Mouse (Mus musculus): ENCODE measurements at regions not wholly inside any gene's neighbourhood (a gene's known extent, or its start where the extent isn't known, plus 50 kb on each side); places are given as distances from the start of the nearest gene placed in this dataset.

DNA sequence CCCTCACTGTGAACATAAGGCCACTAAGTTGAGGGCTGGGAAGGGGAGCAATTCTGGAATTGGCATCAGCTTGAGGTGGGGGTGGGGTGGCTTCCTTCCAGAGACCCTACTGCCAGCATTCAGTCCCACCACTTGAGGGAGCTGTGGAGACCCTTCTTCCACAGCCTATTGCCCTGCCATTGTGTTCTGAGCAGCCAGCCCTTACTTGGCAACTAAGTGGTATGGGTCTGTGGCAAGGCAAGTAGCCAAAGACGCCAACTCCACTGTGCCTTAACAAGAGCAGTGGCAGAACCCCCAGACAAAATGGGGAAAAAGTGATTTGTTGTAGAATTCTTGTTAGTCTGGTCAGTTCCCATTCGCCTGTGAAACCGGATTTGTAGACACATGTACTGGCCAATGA, 365.4 kb upstream of the Gm26657 start:
- Histone ChIP-seq H3K9me3 (ENCODE audit: control insufficient read depth, low read length) (no peaks in the 10 kb centered on the region), H3K4me3 (ENCODE audit: low read depth, low read length) (no peak overlapping the region), H3K27me3 (ENCODE audit: control insufficient read depth, insufficient read depth, low read length) (no peaks in the 10 kb centered on the region), H3K4me1 (ENCODE audit: control insufficient read depth, insufficient read depth, low read length) (no peaks in the 10 kb centered on the region), H3K36me3 (ENCODE audit: control insufficient read depth, insufficient read depth, low read length) (no peaks in the 10 kb centered on the region), H3K9ac (ENCODE audit: low read length) (no peak overlapping the region), H3K27ac (ENCODE audit: low read depth, low read length) (no peak overlapping the region), H3K4me2 (ENCODE audit: low read depth) (no peak overlapping the region)
- DNase-seq (ENCODE audit: low spot score) (no peak), ATAC-seq (ENCODE audit: insufficient read depth, low FRiP score, low TSS enrichment) (no peak)
- 91% methylated on average over 3 of the region's 3 CpGs for WGBS

DNA sequence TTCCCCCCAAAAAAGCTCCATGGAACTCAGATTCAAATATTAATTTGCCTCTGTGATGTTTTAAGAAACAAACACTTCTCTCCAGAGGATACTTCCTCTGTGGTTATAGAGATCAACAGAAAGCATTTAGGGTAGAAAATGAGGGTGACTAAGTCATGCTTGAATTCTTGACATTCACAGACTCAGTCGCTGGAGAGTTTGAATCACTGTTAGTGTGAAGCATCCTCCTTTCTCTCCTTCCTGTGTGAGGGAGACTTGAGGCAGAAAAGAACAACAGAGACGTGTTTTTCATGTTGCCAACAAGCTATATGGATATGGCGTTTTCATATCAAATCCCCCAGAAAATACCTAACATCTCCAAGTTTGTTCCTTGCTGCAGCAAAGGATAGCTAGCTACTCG, 366.1 kb upstream of the Gm26657 start:
- no peaks in the 10 kb centered on the region for H3K27me3 ChIP-seq (ENCODE audit: control insufficient read depth, insufficient read depth, low read length)
- DNase-seq (ENCODE audit: low spot score) = no peak
- no peaks in the 10 kb centered on the region for H3K9me3 ChIP-seq (ENCODE audit: control insufficient read depth, low read length)
- H3K4me3 ChIP-seq (ENCODE audit: low read depth, low read length) = no peak overlapping the region
- H3K27ac ChIP-seq (ENCODE audit: low read depth, low read length) = no peak overlapping the region
- no peaks in the 10 kb centered on the region for H3K4me1 ChIP-seq (ENCODE audit: control insufficient read depth, insufficient read depth, low read length)
- H3K9ac ChIP-seq (ENCODE audit: low read length) = no peak overlapping the region
- H3K36me3 ChIP-seq (ENCODE audit: control insufficient read depth, insufficient read depth, low read length) = no peaks in the 10 kb centered on the region
- no peak overlapping the region for H3K4me2 ChIP-seq (ENCODE audit: low read depth)
- ATAC-seq (ENCODE audit: insufficient read depth, low FRiP score, low TSS enrichment) = no peak
- WGBS = 82% methylated on average over 4 of the region's 4 CpGs

DNA sequence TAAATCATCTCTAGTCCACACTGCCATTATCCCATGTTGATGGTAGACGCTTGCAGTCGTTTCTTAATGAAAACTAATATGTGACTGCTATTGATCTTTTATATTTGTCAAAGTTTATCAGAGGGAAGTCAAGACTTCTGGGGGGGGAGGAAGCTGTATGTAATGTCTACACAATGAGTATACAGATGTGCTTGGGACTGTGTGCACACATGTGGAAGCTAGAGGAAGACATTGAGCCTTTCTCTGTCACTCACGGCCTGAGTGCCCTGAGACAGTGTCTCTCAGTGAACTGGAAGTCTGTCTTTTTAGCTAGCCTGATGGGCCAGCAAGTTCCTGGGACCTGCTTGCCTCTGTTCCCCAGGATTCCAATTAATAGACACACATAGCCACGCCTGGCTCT, 366.7 kb upstream of the Gm26657 start:
- ATAC-seq (ENCODE audit: insufficient read depth, low FRiP score, low TSS enrichment) (no peak), DNase-seq (ENCODE audit: low spot score) (no peak)
- Histone ChIP-seq H3K27ac (ENCODE audit: low read depth, low read length) (no peak overlapping the region), H3K9ac (ENCODE audit: low read length) (no peak overlapping the region), H3K4me1 (ENCODE audit: control insufficient read depth, insufficient read depth, low read length) (no peaks in the 10 kb centered on the region), H3K9me3 (ENCODE audit: control insufficient read depth, low read length) (no peaks in the 10 kb centered on the region), H3K36me3 (ENCODE audit: control insufficient read depth, insufficient read depth, low read length) (no peaks in the 10 kb centered on the region), H3K4me3 (ENCODE audit: low read depth, low read length) (no peak overlapping the region), H3K27me3 (ENCODE audit: control insufficient read depth, insufficient read depth, low read length) (no peaks in the 10 kb centered on the region), H3K4me2 (ENCODE audit: low read depth) (no peak overlapping the region)
- WGBS = 83% methylated on average over 4 of the region's 4 CpGs

GRCm38 (mm10) chr4:56372711-56373110, 367.2 kb upstream of the Gm26657 start:
- H3K9me3 ChIP-seq (ENCODE audit: control insufficient read depth, low read length) = no peaks in the 10 kb centered on the region
- no peak overlapping the region for H3K4me2 ChIP-seq (ENCODE audit: low read depth)
- H3K4me3 ChIP-seq (ENCODE audit: low read depth, low read length) = no peak overlapping the region
- H3K36me3 ChIP-seq (ENCODE audit: control insufficient read depth, insufficient read depth, low read length) = no peaks in the 10 kb centered on the region
- DNase-seq (ENCODE audit: low spot score) (no peak), ATAC-seq (ENCODE audit: insufficient read depth, low FRiP score, low TSS enrichment) (no peak)
- WGBS = 87% methylated on average over 7 of the region's 7 CpGs
- H3K27me3 ChIP-seq (ENCODE audit: control insufficient read depth, insufficient read depth, low read length) = no peaks in the 10 kb centered on the region
- H3K4me1 ChIP-seq (ENCODE audit: control insufficient read depth, insufficient read depth, low read length) = no peaks in the 10 kb centered on the region
- H3K9ac ChIP-seq (ENCODE audit: low read length) = no peak overlapping the region
- H3K27ac ChIP-seq (ENCODE audit: low read depth, low read length) = no peak overlapping the region

- Histone ChIP-seq H3K4me2 (ENCODE audit: low read depth) (no peak overlapping the region), H3K36me3 (ENCODE audit: control insufficient read depth, insufficient read depth, low read length) (no peaks in the 10 kb centered on the region), H3K4me3 (ENCODE audit: low read depth, low read length) (no peak overlapping the region), H3K27ac (ENCODE audit: low read depth, low read length) (no peak overlapping the region), H3K9me3 (ENCODE audit: control insufficient read depth, low read length) (no peaks in the 10 kb centered on the region), H3K27me3 (ENCODE audit: control insufficient read depth, insufficient read depth, low read length) (no peaks in the 10 kb centered on the region), H3K4me1 (ENCODE audit: control insufficient read depth, insufficient read depth, low read length) (no peaks in the 10 kb centered on the region), H3K9ac (ENCODE audit: low read length) (no peak overlapping the region)
- WGBS = 81% methylated on average over 6 of the region's 6 CpGs
- ATAC-seq (ENCODE audit: insufficient read depth, low FRiP score, low TSS enrichment) = no peak
- no peak for DNase-seq (ENCODE audit: low spot score)
These were observed 375.3 kb upstream of the Gm26657 start for GRCm38 (mm10) chr4:56364594-56364993.

DNA sequence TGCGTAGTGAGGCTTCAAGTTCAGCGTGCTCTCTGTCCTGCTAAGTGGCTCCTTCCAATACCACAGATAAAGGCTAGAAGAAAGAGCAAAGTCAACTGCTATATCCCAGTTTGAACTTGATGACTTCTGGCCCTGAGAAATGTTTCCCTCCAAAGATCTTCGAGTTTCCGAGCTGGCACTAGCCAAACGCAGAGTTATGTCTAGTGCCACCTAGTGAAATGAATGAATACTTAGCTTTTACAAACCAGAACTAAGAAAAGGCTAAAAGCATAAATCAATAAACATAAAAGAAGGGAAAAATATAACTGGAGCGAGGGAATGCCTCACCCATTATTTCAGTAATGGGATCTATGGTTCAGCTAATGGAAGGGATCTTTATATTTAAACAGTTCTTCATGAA, 377.7 kb upstream of the Gm26657 start:
- no peaks in the 10 kb centered on the region for H3K9me3 ChIP-seq (ENCODE audit: control insufficient read depth, low read length)

DNA sequence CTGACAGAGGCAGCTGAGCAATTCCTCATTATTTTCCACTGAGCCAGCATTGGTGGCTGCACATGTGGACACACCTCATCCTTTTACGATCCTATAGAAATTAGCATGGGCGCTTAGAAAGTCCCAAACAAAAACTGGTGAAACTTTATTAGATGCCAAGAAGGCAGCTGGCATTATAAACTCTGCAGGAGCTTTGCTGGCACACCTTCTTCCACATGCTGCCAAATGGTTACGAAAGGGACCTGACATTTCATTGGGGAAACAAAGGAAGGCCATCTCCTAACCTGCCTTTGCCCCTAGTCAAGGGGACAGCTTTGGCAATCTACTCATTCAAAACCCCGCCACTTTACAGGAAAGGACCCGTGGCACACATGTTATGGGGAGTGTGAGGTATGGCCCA, 390.7 kb upstream of the Gm26657 start:
- no peak overlapping the region for H3K27ac ChIP-seq (ENCODE audit: low read depth, low read length)
- no peak overlapping the region for H3K4me2 ChIP-seq (ENCODE audit: low read depth)
- H3K9ac ChIP-seq (ENCODE audit: low read length) = no peak overlapping the region
- no peaks in the 10 kb centered on the region for H3K36me3 ChIP-seq (ENCODE audit: control insufficient read depth, insufficient read depth, low read length)
- no peaks in the 10 kb centered on the region for H3K9me3 ChIP-seq (ENCODE audit: control insufficient read depth, low read length)
- H3K4me1 ChIP-seq (ENCODE audit: control insufficient read depth, insufficient read depth, low read length) = no peaks in the 10 kb centered on the region
- no peak overlapping the region for H3K4me3 ChIP-seq (ENCODE audit: low read depth, low read length)
- no peak for DNase-seq (ENCODE audit: low spot score)
- 88% methylated on average over 5 of the region's 5 CpGs for WGBS
- H3K27me3 ChIP-seq (ENCODE audit: control insufficient read depth, insufficient read depth, low read length) = no peaks in the 10 kb centered on the region
- ATAC-seq (ENCODE audit: insufficient read depth, low FRiP score, low TSS enrichment) = no peak

More for the DNA sequence above, 377.7 kb upstream of the Gm26657 start:
- Histone ChIP-seq H3K4me1 (ENCODE audit: control insufficient read depth, insufficient read depth, low read length) (no peaks in the 10 kb centered on the region), H3K27ac (ENCODE audit: low read depth, low read length) (no peak overlapping the region), H3K4me2 (ENCODE audit: low read depth) (no peak overlapping the region), H3K27me3 (ENCODE audit: control insufficient read depth, insufficient read depth, low read length) (no peaks in the 10 kb centered on the region), H3K9ac (ENCODE audit: low read length) (no peak overlapping the region), H3K36me3 (ENCODE audit: control insufficient read depth, insufficient read depth, low read length) (no peaks in the 10 kb centered on the region), H3K4me3 (ENCODE audit: low read depth, low read length) (no peak overlapping the region)
- no peak for DNase-seq (ENCODE audit: low spot score)
- ATAC-seq (ENCODE audit: insufficient read depth, low FRiP score, low TSS enrichment) = no peak
- WGBS = 65% methylated on average over 6 of the region's 6 CpGs

DNA sequence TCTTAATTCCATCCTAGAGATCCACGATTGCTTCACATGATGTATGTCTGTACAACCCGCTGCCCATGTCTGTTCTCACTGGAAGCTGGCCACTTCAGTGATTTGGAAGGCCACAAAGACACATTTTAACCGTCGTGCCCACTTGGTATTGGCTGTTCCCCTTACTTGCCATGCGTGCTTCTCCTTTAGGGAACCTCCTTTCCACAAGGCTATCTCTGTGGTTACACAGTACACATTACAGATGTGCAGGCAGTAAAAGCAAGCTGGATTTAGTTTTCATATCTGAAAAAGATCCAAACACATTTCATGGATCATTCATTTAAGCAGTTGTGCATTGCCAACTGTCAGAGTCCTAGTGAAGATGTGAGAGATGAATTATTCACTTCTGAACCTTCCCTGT, 414.7 kb upstream of the Gm26657 start:
- DNase-seq (ENCODE audit: low spot score) (no peak), ATAC-seq (ENCODE audit: insufficient read depth, low FRiP score, low TSS enrichment) (no peak)
- Histone ChIP-seq H3K9ac (ENCODE audit: low read length) (no peak overlapping the region), H3K4me2 (ENCODE audit: low read depth) (no peak overlapping the region), H3K36me3 (ENCODE audit: control insufficient read depth, insufficient read depth, low read length) (no peaks in the 10 kb centered on the region), H3K9me3 (ENCODE audit: control insufficient read depth, low read length) (no peaks in the 10 kb centered on the region), H3K27me3 (ENCODE audit: control insufficient read depth, insufficient read depth, low read length) (no peaks in the 10 kb centered on the region), H3K4me1 (ENCODE audit: control insufficient read depth, insufficient read depth, low read length) (no peaks in the 10 kb centered on the region), H3K4me3 (ENCODE audit: low read depth, low read length) (no peak overlapping the region), H3K27ac (ENCODE audit: low read depth, low read length) (no peak overlapping the region)
- 89% methylated on average over 5 of the region's 5 CpGs for WGBS

GRCm38 (mm10) chr4:56319134-56319533, 420.7 kb upstream of the Gm26657 start:
- ATAC-seq (ENCODE audit: insufficient read depth, low FRiP score, low TSS enrichment) (no peak), DNase-seq (ENCODE audit: low spot score) (no peak)
- Histone ChIP-seq H3K36me3 (ENCODE audit: control insufficient read depth, insufficient read depth, low read length) (no peaks in the 10 kb centered on the region), H3K9ac (ENCODE audit: low read length) (no peak overlapping the region), H3K27ac (ENCODE audit: low read depth, low read length) (no peak overlapping the region), H3K9me3 (ENCODE audit: control insufficient read depth, low read length) (no peaks in the 10 kb centered on the region), H3K4me2 (ENCODE audit: low read depth) (no peak overlapping the region), H3K27me3 (ENCODE audit: control insufficient read depth, insufficient read depth, low read length) (no peaks in the 10 kb centered on the region), H3K4me3 (ENCODE audit: low read depth, low read length) (no peak overlapping the region), H3K4me1 (ENCODE audit: control insufficient read depth, insufficient read depth, low read length) (no peaks in the 10 kb centered on the region)
- 83% methylated on average over 4 of the region's 4 CpGs for WGBS

Data from neural tube, embryonic 11.5 days (tissue).